Mouse (Mus musculus): Measurements from ENCODE around the gene Ceacam9. TPM values are rescaled to one million over a fixed set of nuclear protein-coding genes. Genes with fewer than 3 reads are reported as not detected.
"Not testable (repeated sequence)": the region's sequence is repeated elsewhere in the genome, so short reads cannot be mapped to it uniquely, and the experiment has no call there.

Ceacam9 gene
- 0.14 TPM in 1 of 2 replicates, not detected in the other for polyA plus RNA-seq (2015; fragmentation: Nextera tagmentation; extraction: Ambion mirVana)

GRCm38 (mm10) chr7:16721629-16722028, at the start of gene Ceacam9:
TSS of gene Ceacam9 (plus strand) at chr7:16721929.
- Histone ChIP-seq H3K27me3 (no peaks in the 10 kb centered on the region), H3K9me3 (no peaks in the 10 kb centered on the region), H3K36me3 (no peaks in the 10 kb centered on the region), H3K4me3 (no peak within 1 kb of the TSS), H3K27ac (replicated peaks) (no peak within 1 kb of the TSS), H3K4me1 (replicated peaks) (no peaks in the 10 kb centered on the region), H3K4me2 (no peak within 1 kb of the TSS), H3K9ac (no peak within 1 kb of the TSS)
- ATAC-seq (ENCODE audit: low FRiP score, low read depth), result no peak
- 93% methylated on average over 2 of the region's 2 CpGs for WGBS

GRCm38 (mm10) chr7:16673823-16674222, 47.9 kb upstream of the Ceacam9 start:
- Histone ChIP-seq H3K4me1 (replicated peaks) (no peaks in the 10 kb centered on the region), H3K27ac (replicated peaks) (no peak overlapping the region), H3K36me3 (no peaks in the 10 kb centered on the region), H3K4me3 (no peak overlapping the region), H3K4me2 (no peak overlapping the region), H3K27me3 (no peaks in the 10 kb centered on the region), H3K9me3 (no peaks in the 10 kb centered on the region), H3K9ac (no peak overlapping the region)
- WGBS, result 81% methylated on average over 1 of the region's 1 CpGs
- no peak for ATAC-seq (ENCODE audit: low FRiP score, low read depth)

GRCm38 (mm10) chr7:16674699-16675098, 47.0 kb upstream of the Ceacam9 start:
- not testable (repeated sequence) for H3K27me3 ChIP-seq; ATAC-seq (ENCODE audit: low FRiP score, low read depth)

GRCm38 (mm10) chr7:16675605-16676004, 46.1 kb upstream of the Ceacam9 start, which contains the start of gene Ceacam15:
TSS of gene Ceacam15 (minus strand) at chr7:16675705.
- Histone ChIP-seq H3K36me3 (no peaks in the 10 kb centered on the region), H3K9ac (no peak within 1 kb of the TSS), H3K9me3 (no peaks in the 10 kb centered on the region), H3K4me2 (no peak within 1 kb of the TSS), H3K27me3 (no peaks in the 10 kb centered on the region), H3K27ac (replicated peaks) (no peak within 1 kb of the TSS), H3K4me3 (no peak within 1 kb of the TSS), H3K4me1 (replicated peaks) (no peaks in the 10 kb centered on the region)
- WGBS, result 60% methylated on average over 1 of the region's 1 CpGs
- ATAC-seq (ENCODE audit: low FRiP score, low read depth), result no peak

More at GRCm38 (mm10) chr7:16674699-16675098, 47.0 kb upstream of the Ceacam9 start:
- not testable (repeated sequence) for H3K4me1 ChIP-seq (replicated peaks); H3K9me3 ChIP-seq; H3K9ac ChIP-seq; H3K4me2 ChIP-seq; H3K27ac ChIP-seq (replicated peaks); H3K36me3 ChIP-seq; H3K4me3 ChIP-seq
- 61% methylated on average over 5 of the region's 5 CpGs for WGBS

- ATAC-seq (ENCODE audit: low FRiP score, low read depth); H3K9ac ChIP-seq; H3K27ac ChIP-seq (replicated peaks); H3K9me3 ChIP-seq; H3K27me3 ChIP-seq; H3K4me3 ChIP-seq; H3K36me3 ChIP-seq; H3K4me1 ChIP-seq (replicated peaks); H3K4me2 ChIP-seq: not testable (repeated sequence)
- 44% methylated on average over 3 of the region's 3 CpGs for WGBS
Measured at GRCm38 (mm10) chr7:16680194-16680593, 41.5 kb upstream of the Ceacam9 start.

- Histone ChIP-seq H3K27me3 (no peaks in the 10 kb centered on the region), H3K4me2 (no peak overlapping the region), H3K4me3 (no peak overlapping the region), H3K9ac (no peak overlapping the region), H3K27ac (replicated peaks) (no peak overlapping the region), H3K4me1 (replicated peaks) (no peaks in the 10 kb centered on the region), H3K9me3 (0 out of 2 replicates have a peak, but pooled peaks cover 7% of the 10 kb centered on the region), H3K36me3 (no peaks in the 10 kb centered on the region)
- WGBS, result 77% methylated on average over 5 of the region's 5 CpGs
- no peak for ATAC-seq (ENCODE audit: low FRiP score, low read depth)
Measured at GRCm38 (mm10) chr7:16689196-16689595, 32.5 kb upstream of the Ceacam9 start.

GRCm38 (mm10) chr7:16695025-16695424, 26.7 kb upstream of the Ceacam9 start:
- no peak overlapping the region for H3K4me3 ChIP-seq
- no peaks in the 10 kb centered on the region for H3K27me3 ChIP-seq
- 38% methylated on average over 3 of the region's 3 CpGs for WGBS
- H3K27ac ChIP-seq (replicated peaks), result no peak overlapping the region
- no peak for ATAC-seq (ENCODE audit: low FRiP score, low read depth)
- no peaks in the 10 kb centered on the region for H3K36me3 ChIP-seq
- H3K9me3 ChIP-seq, result no peaks in the 10 kb centered on the region
- H3K4me2 ChIP-seq, result no peak overlapping the region
- no peaks in the 10 kb centered on the region for H3K4me1 ChIP-seq (replicated peaks)
- no peak overlapping the region for H3K9ac ChIP-seq

GRCm38 (mm10) chr7:16699042-16699441, 22.7 kb upstream of the Ceacam9 start:
- Histone ChIP-seq H3K9me3 (no peaks in the 10 kb centered on the region), H3K36me3 (no peaks in the 10 kb centered on the region), H3K4me1 (replicated peaks) (no peaks in the 10 kb centered on the region), H3K27ac (replicated peaks) (no peak overlapping the region), H3K27me3 (no peaks in the 10 kb centered on the region), H3K4me3 (no peak overlapping the region), H3K4me2 (no peak overlapping the region), H3K9ac (no peak overlapping the region)
- ATAC-seq (ENCODE audit: low FRiP score, low read depth), result no peak
- WGBS, result 65% methylated on average over 2 of the region's 2 CpGs

- 82% methylated on average over 5 of the region's 5 CpGs for WGBS
- no peaks in the 10 kb centered on the region for H3K9me3 ChIP-seq
- H3K27me3 ChIP-seq, result no peaks in the 10 kb centered on the region
- H3K4me1 ChIP-seq (replicated peaks), result no peaks in the 10 kb centered on the region
- ATAC-seq (ENCODE audit: low FRiP score, low read depth), result no peak
- no peak overlapping the region for H3K4me2 ChIP-seq
- no peak overlapping the region for H3K27ac ChIP-seq (replicated peaks)
- H3K4me3 ChIP-seq, result no peak overlapping the region
- H3K36me3 ChIP-seq, result no peaks in the 10 kb centered on the region
- no peak overlapping the region for H3K9ac ChIP-seq
Measured at GRCm38 (mm10) chr7:16700583-16700982, 21.1 kb upstream of the Ceacam9 start.

GRCm38 (mm10) chr7:16706385-16706784, 15.3 kb upstream of the Ceacam9 start:
- Histone ChIP-seq H3K4me3 (no peak overlapping the region), H3K9ac (no peak overlapping the region), H3K27me3 (no peaks in the 10 kb centered on the region), H3K4me2 (no peak overlapping the region), H3K36me3 (no peaks in the 10 kb centered on the region), H3K27ac (replicated peaks) (no peak overlapping the region), H3K4me1 (replicated peaks) (no peaks in the 10 kb centered on the region), H3K9me3 (no peaks in the 10 kb centered on the region)
- no peak for ATAC-seq (ENCODE audit: low FRiP score, low read depth)
- 72% methylated on average over 9 of the region's 9 CpGs for WGBS

GRCm38 (mm10) chr7:16708244-16708643, 13.5 kb upstream of the Ceacam9 start:
- no peaks in the 10 kb centered on the region for H3K27me3 ChIP-seq
- H3K4me3 ChIP-seq, result no peak overlapping the region
- ATAC-seq (ENCODE audit: low FRiP score, low read depth), result no peak
- no peaks in the 10 kb centered on the region for H3K36me3 ChIP-seq
- WGBS, result 33% methylated on average over 9 of the region's 9 CpGs
- no peaks in the 10 kb centered on the region for H3K4me1 ChIP-seq (replicated peaks)
- no peak overlapping the region for H3K27ac ChIP-seq (replicated peaks)
- H3K9ac ChIP-seq, result no peak overlapping the region
- no peaks in the 10 kb centered on the region for H3K9me3 ChIP-seq
- no peak overlapping the region for H3K4me2 ChIP-seq

GRCm38 (mm10) chr7:16710604-16711003, 11.1 kb upstream of the Ceacam9 start:
- Histone ChIP-seq H3K9me3 (no peaks in the 10 kb centered on the region), H3K27ac (replicated peaks) (no peak overlapping the region), H3K9ac (no peak overlapping the region), H3K36me3 (no peaks in the 10 kb centered on the region), H3K4me3 (no peak overlapping the region), H3K4me2 (no peak overlapping the region), H3K27me3 (no peaks in the 10 kb centered on the region), H3K4me1 (replicated peaks) (no peaks in the 10 kb centered on the region)
- WGBS, result 73% methylated on average over 5 of the region's 5 CpGs
- ATAC-seq (ENCODE audit: low FRiP score, low read depth), result no peak
